Mouse (Mus musculus): ENCODE measurements around the gene Bcl2. TPM values are rescaled to one million over a fixed set of nuclear protein-coding genes. Genes with fewer than 3 reads are reported as not detected.
A peak's percentile ranks its signal among the peaks of the same experiment; 100 is the strongest.

Bcl2 gene
- polyA plus RNA-seq, 1 experiment from 2014 or later, result 18.4 TPM

- H3K4me2 ChIP-seq, result no peak overlapping the region
- no peaks in the 10 kb centered on the region for H3K36me3 ChIP-seq
- ATAC-seq (ENCODE audit: low FRiP score, low read depth), result no peak
- H3K4me1 ChIP-seq (replicated peaks), result no peaks in the 10 kb centered on the region
- H3K9me3 ChIP-seq, result no peaks in the 10 kb centered on the region
- no peak overlapping the region for H3K4me3 ChIP-seq
- H3K27ac ChIP-seq (replicated peaks), result no peak overlapping the region
- 85% methylated on average over 5 of the region's 5 CpGs for WGBS
- no peak overlapping the region for H3K9ac ChIP-seq
- no peaks in the 10 kb centered on the region for H3K27me3 ChIP-seq
Measured at GRCm38 (mm10) chr1:106688161-106688516, 25.9 kb downstream of the Bcl2 start.

- H3K27me3 ChIP-seq, result no peaks in the 10 kb centered on the region
- 0 out of 2 replicates have a peak, but pooled peaks have one; percentile 11 for ATAC-seq (ENCODE audit: low FRiP score, low read depth)
- WGBS, result 90% methylated on average over 18 of the region's 18 CpGs
- H3K9ac ChIP-seq, result no peak overlapping the region
- H3K4me2 ChIP-seq, result no peak overlapping the region
- H3K4me3 ChIP-seq, result no peak overlapping the region
- no peaks in the 10 kb centered on the region for H3K36me3 ChIP-seq
- no peaks in the 10 kb centered on the region for H3K4me1 ChIP-seq (replicated peaks)
- no peak overlapping the region for H3K27ac ChIP-seq (replicated peaks)
- no peaks in the 10 kb centered on the region for H3K9me3 ChIP-seq
Measured at GRCm38 (mm10) chr1:106687435-106688160, 26.5 kb downstream of the Bcl2 start.

- no peaks in the 10 kb centered on the region for H3K4me1 ChIP-seq (replicated peaks)
- ATAC-seq (ENCODE audit: low FRiP score, low read depth), result no peak
- H3K4me3 ChIP-seq, result no peak overlapping the region
- H3K9ac ChIP-seq, result no peak overlapping the region
- no peaks in the 10 kb centered on the region for H3K9me3 ChIP-seq
- H3K27me3 ChIP-seq, result no peaks in the 10 kb centered on the region
- H3K4me2 ChIP-seq, result no peak overlapping the region
- H3K36me3 ChIP-seq, result no peaks in the 10 kb centered on the region
- WGBS, result 69% methylated on average over 2 of the region's 2 CpGs
- H3K27ac ChIP-seq (replicated peaks), result no peak overlapping the region
Measured at GRCm38 (mm10) chr1:106685702-106686101, 28.4 kb downstream of the Bcl2 start.

DNA sequence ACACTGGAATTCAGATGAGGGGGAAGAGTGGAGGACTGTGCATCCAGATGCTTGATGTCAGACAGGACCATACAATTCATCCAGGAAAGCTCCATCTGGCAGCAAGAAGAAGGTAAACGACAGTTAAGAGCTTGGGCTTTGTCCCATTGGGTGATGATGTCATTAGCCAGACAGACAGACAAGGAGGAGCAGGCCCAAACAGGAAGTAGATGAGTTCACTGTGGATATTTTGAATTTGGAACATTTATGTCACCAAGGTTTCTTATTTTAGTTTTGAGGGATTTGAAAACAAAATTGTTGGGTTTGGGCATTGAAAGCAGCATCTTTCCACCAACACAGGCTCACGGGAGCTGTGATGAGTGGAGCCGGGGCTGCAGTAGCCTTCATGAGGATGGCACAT, 29.5 kb downstream of the Bcl2 start:
- 78% methylated on average over 3 of the region's 3 CpGs for WGBS
- H3K4me2 ChIP-seq, result no peak overlapping the region
- H3K36me3 ChIP-seq, result no peaks in the 10 kb centered on the region
- H3K4me1 ChIP-seq (replicated peaks), result no peaks in the 10 kb centered on the region
- no peaks in the 10 kb centered on the region for H3K27me3 ChIP-seq
- H3K4me3 ChIP-seq, result no peak overlapping the region
- no peaks in the 10 kb centered on the region for H3K9me3 ChIP-seq
- H3K9ac ChIP-seq, result no peak overlapping the region
- H3K27ac ChIP-seq (replicated peaks), result no peak overlapping the region
- ATAC-seq (ENCODE audit: low FRiP score, low read depth), result no peak

GRCm38 (mm10) chr1:106682829-106683228, 31.2 kb downstream of the Bcl2 start:
- H3K27me3 ChIP-seq, result no peaks in the 10 kb centered on the region
- H3K4me1 ChIP-seq (replicated peaks), result no peaks in the 10 kb centered on the region
- H3K4me2 ChIP-seq, result no peak overlapping the region
- no peaks in the 10 kb centered on the region for H3K36me3 ChIP-seq
- H3K9ac ChIP-seq, result no peak overlapping the region
- no peaks in the 10 kb centered on the region for H3K9me3 ChIP-seq
- H3K27ac ChIP-seq (replicated peaks), result no peak overlapping the region
- H3K4me3 ChIP-seq, result no peak overlapping the region
- 87% methylated on average over 3 of the region's 3 CpGs for WGBS
- ATAC-seq (ENCODE audit: low FRiP score, low read depth), result peak; percentile 19; the same call in 1 of the 2 replicates

DNA sequence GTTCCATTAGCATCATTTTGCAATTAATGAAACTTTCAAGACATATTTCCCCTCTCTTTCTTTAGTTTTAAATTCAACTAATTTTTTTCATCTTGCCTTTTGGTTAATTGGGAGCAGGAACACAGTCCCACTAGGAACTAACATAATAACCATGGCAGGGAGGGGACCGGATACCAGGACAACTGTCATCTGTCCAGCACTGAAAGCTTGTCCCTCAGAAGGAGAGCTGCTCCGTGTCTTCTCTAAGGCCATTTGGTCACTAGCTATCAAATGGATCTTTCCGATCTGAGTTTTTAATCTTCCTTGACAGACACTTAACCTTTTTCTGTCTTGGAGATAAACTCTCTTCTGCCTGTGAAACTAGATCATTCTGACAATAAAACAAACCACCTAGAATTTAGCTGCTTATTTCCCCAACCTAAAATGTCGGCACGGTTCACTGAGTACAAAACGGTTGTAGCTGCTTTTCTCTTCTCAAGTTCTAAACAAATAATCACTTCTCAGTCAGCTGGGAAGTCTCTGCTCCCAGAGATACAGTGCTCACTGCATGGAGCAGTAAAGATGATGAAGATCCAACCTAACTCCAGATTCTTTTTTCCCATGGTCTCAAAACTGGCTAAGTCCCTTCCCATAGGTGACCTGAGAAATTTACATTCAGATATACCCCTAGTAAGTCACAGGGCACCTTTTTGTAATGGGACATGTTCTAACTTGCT, 34.1 kb downstream of the Bcl2 start:
- Histone ChIP-seq H3K36me3 (no peaks in the 10 kb centered on the region), H3K4me3 (no peak overlapping the region), H3K4me1 (replicated peaks) (no peaks in the 10 kb centered on the region), H3K27me3 (no peaks in the 10 kb centered on the region), H3K27ac (replicated peaks) (no peak overlapping the region), H3K9ac (no peak overlapping the region), H3K4me2 (no peak overlapping the region), H3K9me3 (no peaks in the 10 kb centered on the region)
- WGBS, result 73% methylated on average over 6 of the region's 6 CpGs
- no peak for ATAC-seq (ENCODE audit: low FRiP score, low read depth)

DNA sequence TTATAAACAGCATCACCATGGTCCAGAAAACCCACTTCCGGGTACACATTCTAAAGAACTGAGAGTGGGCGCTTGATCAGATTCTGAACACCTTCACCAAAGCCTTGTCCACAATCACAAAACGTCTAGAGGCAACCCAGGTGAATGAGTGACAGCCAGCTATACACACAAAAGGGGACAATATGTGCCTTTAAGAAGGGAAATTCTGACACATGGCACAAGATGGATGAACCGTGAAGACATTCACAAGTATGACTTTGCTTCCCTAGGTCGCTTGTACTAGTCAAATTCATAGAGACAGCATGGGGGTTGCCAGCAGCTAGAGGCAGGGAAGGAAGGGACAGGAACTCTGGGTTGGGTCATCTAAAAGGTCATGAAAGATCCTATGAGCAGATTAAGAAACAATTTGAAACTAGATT, 36.0 kb downstream of the Bcl2 start:
- 79% methylated on average over 5 of the region's 5 CpGs for WGBS
- Histone ChIP-seq H3K9me3 (no peaks in the 10 kb centered on the region), H3K4me3 (no peak overlapping the region), H3K36me3 (no peaks in the 10 kb centered on the region), H3K4me2 (no peak overlapping the region), H3K4me1 (replicated peaks) (no peaks in the 10 kb centered on the region), H3K27ac (replicated peaks) (no peak overlapping the region), H3K27me3 (no peaks in the 10 kb centered on the region), H3K9ac (no peak overlapping the region)
- ATAC-seq (ENCODE audit: low FRiP score, low read depth), result no peak

DNA sequence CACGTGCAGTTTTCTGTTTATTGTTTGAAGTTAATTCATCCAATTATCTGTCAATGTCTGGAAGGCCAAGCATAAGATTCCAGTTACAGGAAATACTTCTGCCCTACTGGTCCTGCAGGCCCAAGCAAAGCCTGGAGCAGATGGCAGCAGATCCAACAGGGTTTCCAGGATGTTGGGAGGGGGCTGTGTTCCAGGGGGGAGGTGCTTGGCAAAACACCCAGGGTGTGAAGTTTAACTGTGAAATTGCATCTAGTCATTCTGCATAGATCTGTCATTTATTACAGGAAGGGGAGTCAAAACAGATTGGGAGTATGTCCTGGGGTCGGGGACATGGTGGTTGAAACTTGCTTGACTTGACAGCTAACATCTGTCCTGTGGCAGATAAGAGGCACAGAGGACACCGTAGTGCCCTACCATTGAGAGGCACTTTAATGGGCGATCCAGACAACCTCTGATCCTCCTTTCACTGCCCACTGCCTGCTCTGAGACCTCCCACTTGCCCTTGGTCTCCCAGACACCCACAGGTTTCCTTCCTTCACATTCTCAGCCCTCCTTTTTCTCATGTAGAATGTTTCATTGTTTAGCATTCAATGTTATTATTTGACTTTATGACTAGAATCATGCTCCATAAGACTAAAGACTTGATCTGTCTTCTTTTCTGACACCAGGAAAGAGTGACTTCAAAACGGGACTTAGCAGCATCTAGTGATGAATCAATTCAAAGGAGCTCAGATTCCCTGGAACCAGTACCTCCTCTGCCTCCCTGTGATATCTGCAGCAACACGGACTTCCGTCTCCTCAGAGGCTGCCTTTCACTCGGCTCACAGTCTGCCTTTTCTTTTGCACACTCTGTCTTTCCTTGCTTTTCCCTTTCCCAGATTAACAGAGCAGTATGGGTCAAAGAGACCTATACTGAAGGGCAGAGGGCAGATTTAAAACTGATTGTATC, 47.7 kb downstream of the Bcl2 start:
- Histone ChIP-seq H3K4me3 (no peak overlapping the region), H3K27me3 (no peaks in the 10 kb centered on the region), H3K27ac (replicated peaks) (no peak overlapping the region), H3K36me3 (no peaks in the 10 kb centered on the region), H3K4me2 (no peak overlapping the region), H3K4me1 (replicated peaks) (0 out of 2 replicates have a peak, but pooled peaks cover 7% of the 10 kb centered on the region), H3K9me3 (no peaks in the 10 kb centered on the region), H3K9ac (no peak overlapping the region)
- peak; percentile 61; the same call in 1 of the 2 replicates for ATAC-seq (ENCODE audit: low FRiP score, low read depth)
- WGBS, result 67% methylated on average over 8 of the region's 8 CpGs

GRCm38 (mm10) chr1:106664978-106665377, 49.1 kb downstream of the Bcl2 start:
- H3K4me3 ChIP-seq, result no peak overlapping the region
- 94% methylated on average over 1 of the region's 1 CpGs for WGBS

DNA sequence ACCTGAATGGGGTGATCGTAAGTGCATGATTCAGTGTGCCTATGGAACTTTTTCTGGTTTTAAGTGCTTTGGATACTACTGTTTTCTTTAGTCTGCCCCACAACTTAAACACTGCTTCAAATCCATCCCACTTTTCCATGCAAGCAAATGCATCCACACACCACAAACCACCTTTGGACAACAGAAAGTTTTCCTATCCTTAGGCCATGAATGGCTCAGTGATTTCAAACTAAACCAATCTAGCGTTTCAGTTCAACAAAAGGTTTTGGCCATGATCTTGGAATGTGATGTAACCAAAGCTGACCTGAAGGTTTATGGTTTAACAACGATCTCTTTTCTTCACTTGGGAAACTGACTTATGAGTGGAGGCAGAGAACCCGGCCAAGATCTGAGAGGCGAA, 51.6 kb downstream of the Bcl2 start:
- H3K36me3 ChIP-seq, result no peaks in the 10 kb centered on the region
- no peaks in the 10 kb centered on the region for H3K9me3 ChIP-seq
- no peaks in the 10 kb centered on the region for H3K27me3 ChIP-seq
- WGBS, result 94% methylated on average over 5 of the region's 5 CpGs
- ATAC-seq (ENCODE audit: low FRiP score, low read depth), result no peak
- no peak overlapping the region for H3K4me2 ChIP-seq
- H3K4me3 ChIP-seq, result no peak overlapping the region
- H3K9ac ChIP-seq, result no peak overlapping the region
- H3K27ac ChIP-seq (replicated peaks), result no peak overlapping the region
- H3K4me1 ChIP-seq (replicated peaks), result 0 out of 2 replicates have a peak, but pooled peaks cover 7% of the 10 kb centered on the region

More at GRCm38 (mm10) chr1:106664978-106665377, 49.1 kb downstream of the Bcl2 start:
- 0 out of 2 replicates have a peak, but pooled peaks cover 7% of the 10 kb centered on the region for H3K4me1 ChIP-seq (replicated peaks)
- no peaks in the 10 kb centered on the region for H3K9me3 ChIP-seq
- no peak overlapping the region for H3K4me2 ChIP-seq
- no peak overlapping the region for H3K27ac ChIP-seq (replicated peaks)
- H3K36me3 ChIP-seq, result no peaks in the 10 kb centered on the region
- no peak for ATAC-seq (ENCODE audit: low FRiP score, low read depth)
- no peaks in the 10 kb centered on the region for H3K27me3 ChIP-seq
- no peak overlapping the region for H3K9ac ChIP-seq

DNA sequence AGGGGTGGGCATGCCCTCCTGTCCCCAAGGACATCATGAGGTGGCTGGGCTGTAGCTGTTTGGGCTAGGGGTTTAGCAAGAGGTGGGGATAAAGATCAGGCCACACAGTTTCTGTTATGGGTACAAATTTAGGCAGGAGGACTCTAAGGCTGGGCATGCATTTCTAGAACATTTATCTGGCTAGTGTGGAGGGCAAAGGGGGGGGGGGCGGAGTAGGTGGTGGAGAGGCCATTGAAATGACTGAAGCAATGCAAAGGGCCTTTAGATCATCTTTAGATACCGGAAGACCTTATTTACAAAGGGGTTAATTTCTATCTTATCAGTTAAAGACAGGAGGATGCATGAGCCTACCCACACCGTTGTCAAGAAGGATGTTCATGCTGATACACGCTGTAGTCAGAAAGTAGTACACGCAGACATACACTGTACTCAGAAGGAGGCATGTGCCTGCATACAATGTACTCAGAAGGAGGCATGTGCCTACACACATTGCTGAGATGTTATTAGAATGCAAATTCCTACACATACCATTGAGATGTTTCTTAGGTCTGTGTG, 55.7 kb downstream of the Bcl2 start:
- peaks cover 4% of the 10 kb centered on the region for H3K4me1 ChIP-seq (replicated peaks)
- H3K27ac ChIP-seq (replicated peaks), result no peak overlapping the region
- H3K9me3 ChIP-seq, result no peaks in the 10 kb centered on the region
- no peak overlapping the region for H3K9ac ChIP-seq
- no peak for ATAC-seq (ENCODE audit: low FRiP score, low read depth)
- H3K4me3 ChIP-seq, result no peak overlapping the region
- no peaks in the 10 kb centered on the region for H3K36me3 ChIP-seq
- no peak overlapping the region for H3K4me2 ChIP-seq
- WGBS, result 90% methylated on average over 5 of the region's 5 CpGs
- no peaks in the 10 kb centered on the region for H3K27me3 ChIP-seq

All from hindbrain, embryonic 15.5 days (tissue).